Mouse (Mus musculus) limb, embryonic 10.5 days (tissue): ENCODE data around the gene Ripk1. TPM values are rescaled to one million over a fixed set of nuclear protein-coding genes. Genes with fewer than 3 reads are reported as not detected.
A peak's percentile ranks its signal among the peaks of the same experiment; 100 is the strongest.
"Not testable (repeated sequence)": the region's sequence is repeated elsewhere in the genome, so short reads cannot be mapped to it uniquely, and the experiment has no call there.

Experiments used
- DNase-seq: peaks from one replicate; pipeline ENCODE4 v3.0.0-alpha.2; 2017; ENCODE audit warnings: low spot score
- H3K27ac ChIP-seq: fragments of 300-500 bp; sonication (generic); 2 replicates; pipeline ENCODE4 v1.5.1; 2016; ENCODE audit warnings: mild to moderate bottlenecking
- H3K27me3 ChIP-seq: fragments of 300-500 bp; sonication (generic); 2 replicates; pipeline ENCODE4 v1.6.1; 2016; ENCODE audit warnings: low read depth, mild to moderate bottlenecking; ENCODE audit not compliant: poor library complexity, severe bottlenecking
- H3K36me3 ChIP-seq: fragments of 300-500 bp; sonication (generic); 2 replicates; pipeline ENCODE4 v1.6.1; 2016; ENCODE audit warnings: mild to moderate bottlenecking, moderate library complexity
- H3K4me1 ChIP-seq: fragments of 300-500 bp; sonication (generic); 2 replicates; pipeline ENCODE4 v1.6.1; 2016
- H3K4me3 ChIP-seq: fragments of 300-500 bp; sonication (generic); 2 replicates; pipeline ENCODE4 v1.5.1; 2016; ENCODE audit warnings: mild to moderate bottlenecking, moderate library complexity
- H3K9me3 ChIP-seq: fragments of 300-500 bp; sonication (generic); replicated peaks from 2 replicates; pipeline ENCODE4 v1.6.1; 2016; ENCODE audit warnings: mild to moderate bottlenecking
- WGBS: fragments of 180-500 bp; shearing (Covaris S2); methylation state at CpG from one replicate; pipeline ENCODE4 v1.1.7; 2016; 5-methylcytosine and 5-hydroxymethylcytosine counted together
- polyA plus RNA-seq: library from polyadenylated mRNA; unstranded; fragments of >200 nt; fragmentation: Nextera tagmentation; extraction: Ambion mirVana; gene quantifications from 2 replicates; pipeline ENCODE4 v1.2.1, GENCODE M21; 2016

The Ripk1 gene
- polyA plus RNA-seq, 1 experiment from 2014 or later, result 9.7 TPM

GRCm38 (mm10) chr13:34071836-34072235, 69.7 kb downstream of the Ripk1 start:
- Histone ChIP-seq H3K36me3 (0 out of 2 replicates have a peak, but pooled peaks cover 4% of the 10 kb centered on the region), H3K27me3 (peaks cover under 1% of the 10 kb centered on the region; the same call in 1 of the 2 replicates), H3K4me3 (no peak overlapping the region), H3K4me1 (peaks cover 20% of the 10 kb centered on the region), H3K27ac (no peak overlapping the region), H3K9me3 (no peaks in the 10 kb centered on the region)
- no peak for DNase-seq
- WGBS, result 89% methylated on average over 6 of the region's 6 CpGs

- DNase-seq, result no peak
- 84% methylated on average over 3 of the region's 3 CpGs for whole genome bisulfite sequencing
- Histone ChIP-seq H3K4me1 (peaks cover 31% of the 10 kb centered on the region), H3K27ac (no peak overlapping the region), H3K4me3 (no peak overlapping the region), H3K27me3 (peaks cover 4% of the 10 kb centered on the region; the same call in 1 of the 2 replicates), H3K9me3 (no peaks in the 10 kb centered on the region), H3K36me3 (0 out of 2 replicates have a peak, but pooled peaks cover 4% of the 10 kb centered on the region)
These were observed 70.7 kb downstream of the Ripk1 start for GRCm38 (mm10) chr13:34072847-34073246.

DNA sequence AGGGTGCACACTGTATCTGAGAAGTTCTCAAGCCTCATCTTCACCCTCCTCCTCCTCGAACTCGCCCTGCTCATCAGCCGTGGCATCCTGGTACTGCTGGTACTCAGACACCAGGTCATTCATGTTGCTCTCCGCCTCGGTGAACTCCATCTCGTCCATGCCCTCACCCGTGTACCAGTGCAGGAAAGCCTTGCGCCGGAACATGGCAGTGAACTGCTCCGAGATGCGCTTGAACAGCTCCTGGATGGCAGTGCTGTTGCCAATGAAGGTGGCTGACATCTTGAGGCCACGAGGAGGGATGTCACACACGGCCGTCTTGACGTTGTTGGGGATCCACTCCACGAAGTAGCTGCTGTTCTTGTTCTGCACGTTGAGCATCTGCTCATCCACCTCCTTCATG, 72.3 kb downstream of the Ripk1 start:
- DNase-seq, H3K4me3 ChIP-seq: not testable (repeated sequence)
- peaks cover 13% of the 10 kb centered on the region; the same call in 1 of the 2 replicates for H3K27me3 ChIP-seq

GRCm38 (mm10) chr13:34075893-34076292, 73.7 kb downstream of the Ripk1 start:
- H3K4me3 ChIP-seq, H3K9me3 ChIP-seq, DNase-seq, H3K36me3 ChIP-seq, H3K27ac ChIP-seq: not testable (repeated sequence)
- Histone ChIP-seq H3K27me3 (peaks cover 13% of the 10 kb centered on the region; the same call in 1 of the 2 replicates), H3K4me1 (peaks cover 22% of the 10 kb centered on the region)
- WGBS, result 96% methylated on average over 6 of the region's 6 CpGs

More for the DNA sequence above, 72.3 kb downstream of the Ripk1 start:
- peaks cover 34% of the 10 kb centered on the region for H3K4me1 ChIP-seq
- not testable (repeated sequence) for H3K27ac ChIP-seq, H3K36me3 ChIP-seq, H3K9me3 ChIP-seq
- WGBS, result 94% methylated on average over 11 of the region's 17 CpGs

DNA sequence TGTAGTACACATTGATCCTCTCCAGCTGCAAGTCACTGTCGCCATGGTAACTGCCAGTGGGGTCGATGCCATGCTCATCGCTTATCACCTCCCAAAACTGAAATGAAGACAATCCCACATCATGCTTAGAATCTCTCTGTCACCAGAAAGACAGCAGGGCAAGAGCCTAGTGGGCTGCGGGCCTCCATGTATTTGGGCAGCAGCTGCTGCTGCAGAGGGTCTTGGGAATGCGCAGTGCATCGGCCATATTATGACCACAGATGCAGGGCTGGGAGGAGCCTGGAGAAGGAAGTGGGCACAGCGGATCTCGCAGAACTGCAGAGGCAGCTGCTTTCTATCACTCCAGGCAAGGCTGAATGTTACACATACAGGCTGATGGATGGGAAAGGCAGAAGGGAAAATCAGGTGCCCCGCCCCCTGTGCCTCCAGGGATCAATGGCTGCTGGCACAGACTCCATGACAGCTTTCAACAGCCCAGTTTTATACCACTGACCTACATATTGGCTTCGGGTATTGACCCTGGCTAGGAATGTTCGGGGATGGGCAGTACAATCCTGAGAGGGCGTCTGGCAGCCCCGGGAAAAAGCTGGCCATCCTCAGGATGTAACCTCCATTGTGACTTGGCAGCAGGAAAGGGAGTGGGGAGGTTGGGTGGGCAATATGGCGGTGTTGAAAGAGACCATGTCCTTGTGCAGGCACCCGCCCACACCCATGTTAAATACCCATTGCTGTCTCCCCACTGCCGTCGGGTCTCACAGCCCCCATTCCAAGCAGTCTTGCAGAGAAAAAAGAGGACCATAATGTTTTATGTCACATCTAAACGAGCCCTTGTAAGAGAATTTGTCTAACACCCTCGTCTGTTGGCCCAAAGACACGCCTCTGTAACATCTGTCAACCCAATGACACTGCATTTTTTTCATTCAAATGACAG, 74.7 kb downstream of the Ripk1 start:
- Histone ChIP-seq H3K27ac (no peak overlapping the region), H3K4me3 (peak overlapping the region; percentile 61), H3K9me3 (no peaks in the 10 kb centered on the region), H3K4me1 (peaks cover 22% of the 10 kb centered on the region), H3K27me3 (peaks cover 13% of the 10 kb centered on the region; the same call in 1 of the 2 replicates), H3K36me3 (0 out of 2 replicates have a peak, but pooled peaks cover 4% of the 10 kb centered on the region)
- 60% methylated on average over 20 of the region's 20 CpGs for WGBS
- peak; percentile 45 for DNase-seq

- Histone ChIP-seq H3K27me3 (peaks cover 13% of the 10 kb centered on the region; the same call in 1 of the 2 replicates), H3K36me3 (0 out of 2 replicates have a peak, but pooled peaks cover 4% of the 10 kb centered on the region), H3K4me1 (peaks cover 22% of the 10 kb centered on the region), H3K27ac (peak within 1 kb of the TSS; percentile 79), H3K4me3 (peak within 1 kb of the TSS; percentile 61), H3K9me3 (no peaks in the 10 kb centered on the region)
- peak; percentile 87 for DNase-seq
- WGBS, result 1% methylated on average over 44 of the region's 45 CpGs
These were observed 75.5 kb downstream of the Ripk1 start, which contains the start of gene Tubb2a for GRCm38 (mm10) chr13:34077492-34078271. Tubb2a (minus strand) TSS chr13:34078007.

GRCm38 (mm10) chr13:34078500-34079280, 76.5 kb downstream of the Ripk1 start:
- WGBS, result 40% methylated on average over 16 of the region's 16 CpGs
- Histone ChIP-seq H3K36me3 (0 out of 2 replicates have a peak, but pooled peaks cover 4% of the 10 kb centered on the region), H3K27me3 (peaks cover 13% of the 10 kb centered on the region; the same call in 1 of the 2 replicates), H3K9me3 (no peaks in the 10 kb centered on the region), H3K27ac (no peak overlapping the region), H3K4me1 (peaks cover 22% of the 10 kb centered on the region), H3K4me3 (peak overlapping the region; percentile 61)
- no peak for DNase-seq

GRCm38 (mm10) chr13:34079801-34080200, 77.6 kb downstream of the Ripk1 start:
- Histone ChIP-seq H3K27me3 (peaks cover 13% of the 10 kb centered on the region; the same call in 1 of the 2 replicates), H3K9me3 (no peaks in the 10 kb centered on the region), H3K27ac (no peak overlapping the region), H3K36me3 (0 out of 2 replicates have a peak, but pooled peaks cover 4% of the 10 kb centered on the region), H3K4me3 (no peak overlapping the region), H3K4me1 (peaks cover 22% of the 10 kb centered on the region)
- 86% methylated on average over 3 of the region's 3 CpGs for WGBS
- no peak for DNase-seq

DNA sequence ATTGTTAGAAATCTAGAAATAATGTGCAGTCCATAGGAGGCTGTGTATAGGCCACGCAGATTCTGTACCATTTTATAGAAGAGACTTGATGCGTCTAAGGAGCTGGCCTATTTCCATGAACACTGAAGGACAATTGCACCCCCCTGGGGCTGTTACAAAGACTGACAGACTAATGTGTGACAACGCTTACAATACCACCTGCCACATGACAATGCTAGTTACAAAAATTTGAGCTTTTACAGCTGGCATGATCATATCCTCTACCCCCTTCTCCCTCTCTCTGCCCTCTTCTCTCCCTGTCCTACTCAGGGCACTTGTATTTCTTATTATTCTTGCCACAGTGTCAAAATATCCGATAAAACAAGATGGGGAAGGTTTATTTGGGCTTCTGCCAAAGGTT, 79.8 kb downstream of the Ripk1 start:
- peaks cover 16% of the 10 kb centered on the region for H3K4me1 ChIP-seq
- no peak overlapping the region for H3K4me3 ChIP-seq
- no peak for DNase-seq
- H3K36me3 ChIP-seq, result no peaks in the 10 kb centered on the region
- WGBS, result 93% methylated on average over 4 of the region's 4 CpGs
- no peaks in the 10 kb centered on the region for H3K9me3 ChIP-seq
- H3K27ac ChIP-seq, result no peak overlapping the region
- peaks cover 12% of the 10 kb centered on the region; the same call in 1 of the 2 replicates for H3K27me3 ChIP-seq

GRCm38 (mm10) chr13:34084026-34084750, 82.0 kb downstream of the Ripk1 start:
- 85% methylated on average over 9 of the region's 9 CpGs for WGBS
- no peak overlapping the region for H3K27ac ChIP-seq
- no peak for DNase-seq

More at GRCm38 (mm10) chr13:34084026-34084750, 82.0 kb downstream of the Ripk1 start:
- no peak overlapping the region for H3K4me3 ChIP-seq
- no peaks in the 10 kb centered on the region for H3K36me3 ChIP-seq
- H3K9me3 ChIP-seq, result no peaks in the 10 kb centered on the region
- peaks cover 3% of the 10 kb centered on the region; the same call in 1 of the 2 replicates for H3K27me3 ChIP-seq
- H3K4me1 ChIP-seq, result peaks cover 5% of the 10 kb centered on the region
